Mouse (Mus musculus) liver, adult 2 months (tissue): Measurements from ENCODE around the gene Irak2. TPM values are rescaled to one million over a fixed set of nuclear protein-coding genes. Genes with fewer than 3 reads are reported as not detected.
"Not testable (repeated sequence)": the region's sequence is repeated elsewhere in the genome, so short reads cannot be mapped to it uniquely, and the experiment has no call there.

Source experiments
- DNase-seq: peaks from one replicate; pipeline ENCODE4 v3.0.0-alpha.2; 2011; ENCODE audit warnings: low read depth, low spot score; ENCODE audit errors: extremely low read depth
- H3K27ac ChIP-seq: fragments of 200-500 bp; replicated peaks from 2 replicates; pipeline ENCODE4 v1.5.1; 2012; ENCODE audit warnings: low read depth, mild to moderate bottlenecking, control low read depth, inconsistent platforms, low read length; ENCODE audit not compliant: insufficient read depth
- H3K27me3 ChIP-seq: fragments of 200-500 bp; 2 replicates; pipeline ENCODE4 v1.6.1; 2012; ENCODE audit warnings: mild to moderate bottlenecking, moderate library complexity, low read length, inconsistent platforms; ENCODE audit not compliant: control insufficient read depth, insufficient read depth
- H3K36me3 ChIP-seq: fragments of 200-500 bp; 2 replicates; pipeline ENCODE4 v1.6.1; 2012; ENCODE audit warnings: low read length, inconsistent platforms; ENCODE audit not compliant: control insufficient read depth, insufficient read depth
- H3K4me1 ChIP-seq: fragments of 200-500 bp; 2 replicates; pipeline ENCODE4 v1.6.1; 2011; ENCODE audit warnings: low read length; ENCODE audit not compliant: control insufficient read depth, insufficient read depth
- H3K4me3 ChIP-seq: fragments of 200-500 bp; 2 replicates; pipeline ENCODE4 v1.5.1; 2011; ENCODE audit warnings: low read depth, mild to moderate bottlenecking, control low read depth, low read length, moderate library complexity; ENCODE audit not compliant: insufficient read depth
- H3K79me2 ChIP-seq: fragments of 200-500 bp; 2 replicates; pipeline ENCODE4 v1.6.1; 2012; ENCODE audit warnings: inconsistent platforms, mild to moderate bottlenecking, low read length, moderate library complexity; ENCODE audit not compliant: control insufficient read depth, insufficient read depth
- H3K9ac ChIP-seq: fragments of 200-500 bp; 2 replicates; pipeline ENCODE4 v1.6.1; 2012; ENCODE audit warnings: low read depth, mild to moderate bottlenecking, control low read depth, inconsistent platforms, low read length
- CTCF ChIP-seq: fragments of 200-500 bp; IDR thresholded peaks from 2 replicates; pipeline ENCODE4 v1.5.1; 2011; ENCODE audit warnings: low read depth, low read length, control low read depth
- POLR2A ChIP-seq: fragments of 200-500 bp; IDR thresholded peaks from 2 replicates; pipeline ENCODE4 v1.6.1; 2011; ENCODE audit warnings: low read length, control low read depth; ENCODE audit not compliant: insufficient read depth; ENCODE audit errors: extremely low read depth
- WGBS: fragments of 180-500 bp; shearing (Covaris S2); methylation state at CpG from one replicate; pipeline ENCODE4 v1.1.7; 2018; 5-methylcytosine and 5-hydroxymethylcytosine counted together
- polyA plus RNA-seq: library from polyadenylated mRNA; depleted of rRNA; stranded (reverse); fragments of >200 nt; gene quantifications from 2 replicates; pipeline ENCODE4 v1.2.3, GENCODE M21; 2012
- total RNA-seq: library from RNA; depleted of rRNA; stranded (reverse); fragments of >200 nt; gene quantifications from 2 replicates; pipeline ENCODE4 v1.2.3, GENCODE M21; 2014

Gene Irak2
- total and polyA plus RNA-seq, 2 experiments: 18.2 to 30.8 TPM

- 0% methylated on average over 58 of the region's 58 CpGs for WGBS
These were observed 58.4 kb downstream of the Irak2 start, which contains the start of gene Tatdn2 for GRCm38 (mm10) chr6:113696582-113697221. Gene Tatdn2, plus strand, starts transcription at chr6:113697050.

GRCm38 (mm10) chr6:113697222-113698205 is 59.2 kb downstream of the Irak2 start:
- under 1% methylated on average over 107 of the region's 113 CpGs for WGBS
- DNase-seq: no peak
- Histone ChIP-seq H3K27me3 (no peaks in the 10 kb centered on the region), H3K9ac (peak overlapping the region; percentile 94), H3K36me3 (peaks cover 28% of the 10 kb centered on the region), H3K4me1 (peaks cover 6% of the 10 kb centered on the region; the same call in 1 of the 2 replicates), H3K79me2 (peaks cover 20% of the 10 kb centered on the region; the same call in 1 of the 2 replicates), H3K4me3 (peak overlapping the region; percentile 98), H3K27ac (peak overlapping the region; percentile 90)
- TF ChIP-seq POLR2A (no peak), CTCF (no peak)

More at GRCm38 (mm10) chr6:113696582-113697221, 58.4 kb downstream of the Irak2 start, which contains the start of gene Tatdn2:
- Histone ChIP-seq H3K4me3 (peak within 1 kb of the TSS; percentile 98), H3K9ac (peak within 1 kb of the TSS; percentile 94), H3K36me3 (peaks cover 26% of the 10 kb centered on the region), H3K4me1 (peaks cover 10% of the 10 kb centered on the region), H3K79me2 (peaks cover 22% of the 10 kb centered on the region; the same call in 1 of the 2 replicates), H3K27me3 (no peaks in the 10 kb centered on the region), H3K27ac (peak within 1 kb of the TSS; percentile 90)
- peak; percentile 97 for DNase-seq
- TF ChIP-seq POLR2A (peak; percentile 80), CTCF (peak; percentile 35; the same call in 1 of the 2 replicates)

GRCm38 (mm10) chr6:113712718-113713117 is 74.5 kb downstream of the Irak2 start:
- no peak for DNase-seq
- TF ChIP-seq POLR2A (no peak), CTCF (no peak)
- Histone ChIP-seq H3K9ac (no peak overlapping the region), H3K27me3 (no peaks in the 10 kb centered on the region), H3K27ac (no peak overlapping the region), H3K36me3 (peaks cover 61% of the 10 kb centered on the region), H3K4me1 (no peaks in the 10 kb centered on the region), H3K79me2 (no peaks in the 10 kb centered on the region), H3K4me3 (no peak overlapping the region)
- 94% methylated on average over 3 of the region's 3 CpGs for WGBS

- 90% methylated on average over 5 of the region's 5 CpGs for WGBS
- H3K27ac ChIP-seq, H3K9ac ChIP-seq: not testable (repeated sequence)
These were observed 75.1 kb downstream of the Irak2 start for GRCm38 (mm10) chr6:113713389-113713788.

GRCm38 (mm10) chr6:113714276-113714675 is 76.0 kb downstream of the Irak2 start:
- Histone ChIP-seq H3K27me3 (no peaks in the 10 kb centered on the region), H3K4me3 (no peak overlapping the region), H3K79me2 (no peaks in the 10 kb centered on the region), H3K9ac (no peak overlapping the region), H3K4me1 (no peaks in the 10 kb centered on the region), H3K27ac (no peak overlapping the region), H3K36me3 (peaks cover 49% of the 10 kb centered on the region)
- WGBS: 91% methylated on average over 2 of the region's 2 CpGs
- peak; percentile 39 for DNase-seq
- TF ChIP-seq POLR2A (no peak), CTCF (no peak)

More at GRCm38 (mm10) chr6:113713389-113713788, 75.1 kb downstream of the Irak2 start:
- H3K27me3 ChIP-seq, H3K4me1 ChIP-seq, H3K79me2 ChIP-seq, DNase-seq, H3K4me3 ChIP-seq: not testable (repeated sequence)
- peaks cover 55% of the 10 kb centered on the region for H3K36me3 ChIP-seq
